Mouse (Mus musculus): ENCODE data around the gene Tldc1.

Gene Tldc1

GRCm38 (mm10) chr8:119724596-119724995 is 53.6 kb downstream of the Tldc1 start:
- DNase-seq (ENCODE audit: low spot score in 2 of 2) = no peak

- DNase-seq (ENCODE audit: low spot score in 2 of 2) = no peak
Measured at GRCm38 (mm10) chr8:119723676-119724075, 54.5 kb downstream of the Tldc1 start.

DNA sequence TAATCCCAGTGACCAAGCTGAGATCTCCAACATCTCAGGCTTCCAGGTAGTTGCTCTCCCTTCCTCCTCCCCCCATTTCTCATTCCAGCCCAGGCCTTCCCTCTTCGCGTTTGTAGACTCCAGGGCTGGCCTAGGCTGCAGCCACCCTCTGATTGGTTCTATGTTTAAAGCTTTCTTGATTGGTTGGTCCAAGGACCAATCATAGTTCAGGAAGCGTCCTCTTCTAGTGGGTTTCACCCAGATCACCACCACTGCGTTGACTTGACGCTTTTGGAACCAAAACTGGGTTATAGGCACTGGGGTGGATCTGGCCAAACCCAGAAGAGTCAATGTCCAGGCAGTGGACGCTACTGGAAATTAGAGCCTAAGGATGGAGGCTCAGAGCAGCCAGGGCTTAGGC is 55.9 kb downstream of the Tldc1 start:
- DNase-seq (ENCODE audit: low spot score in 2 of 2) = no peak

DNA sequence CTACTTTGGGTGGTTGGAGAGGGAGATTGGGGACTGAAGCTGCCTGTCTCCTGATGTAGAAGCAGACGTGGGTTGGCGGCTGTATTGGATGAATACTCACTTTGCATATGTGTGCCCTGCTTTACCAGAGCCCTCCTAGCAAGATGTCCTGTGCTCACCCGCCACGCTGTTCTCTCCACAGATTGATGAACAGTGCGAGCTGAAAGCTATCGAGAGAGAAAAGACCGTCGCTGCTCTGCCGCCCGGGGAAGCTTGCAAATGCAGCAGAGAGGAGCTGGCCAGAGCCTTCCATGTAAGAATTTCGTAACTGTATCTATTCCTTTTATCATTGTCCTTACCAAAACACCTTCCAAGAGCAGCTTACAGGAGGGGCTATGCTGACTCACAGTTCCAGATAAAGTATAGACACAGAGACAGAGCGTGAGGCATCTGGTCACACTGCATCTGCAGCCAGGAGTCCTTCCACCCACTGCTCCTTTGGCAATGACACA is 59.2 kb downstream of the Tldc1 start:
- peak; percentile 9 to 13 for DNase-seq (ENCODE audit: low spot score in 2 of 2)

DNA sequence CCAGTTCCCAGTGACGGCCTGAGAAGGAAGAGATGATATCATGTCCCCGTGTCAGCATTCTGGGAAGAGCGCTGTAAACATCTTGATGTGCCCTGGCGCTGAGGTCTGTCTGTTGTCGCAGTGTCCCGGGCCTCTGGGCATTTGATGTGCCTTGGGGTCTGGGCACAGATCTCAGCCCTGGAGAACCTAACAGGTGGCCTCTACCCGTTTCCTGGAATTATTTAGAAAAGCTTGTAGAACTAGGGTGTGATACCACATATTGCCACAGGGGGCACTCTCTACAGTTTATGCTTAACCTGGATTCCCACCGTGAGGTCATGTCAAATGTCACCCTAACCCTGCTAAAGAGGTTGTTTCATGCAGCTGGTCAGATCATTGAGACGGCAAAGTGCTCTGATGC is 60.5 kb downstream of the Tldc1 start:
- DNase-seq (ENCODE audit: low spot score in 2 of 2) = no peak

- DNase-seq (ENCODE audit: low spot score in 2 of 2) = no peak
Measured at GRCm38 (mm10) chr8:119716730-119717299, 61.4 kb downstream of the Tldc1 start.

DNA sequence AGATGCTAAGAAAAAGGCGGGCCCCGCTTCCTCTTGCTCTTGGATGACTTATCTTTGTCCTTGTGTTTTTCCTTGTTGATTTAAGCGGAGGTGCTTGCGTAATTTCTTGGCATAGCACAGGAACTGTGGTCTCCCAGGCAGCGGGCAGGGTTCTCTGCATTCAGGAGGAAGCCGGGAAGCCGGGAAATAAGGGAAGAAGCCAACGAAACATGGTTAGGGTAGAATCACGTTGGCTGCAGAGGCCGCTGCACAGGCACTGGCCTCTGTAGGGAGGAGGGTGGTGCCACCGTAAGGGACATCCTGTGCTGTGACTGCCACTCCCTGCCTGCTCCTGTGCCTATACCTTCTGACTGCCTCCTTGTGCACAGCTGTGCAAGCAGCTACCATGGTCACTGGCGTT is 63.0 kb downstream of the Tldc1 start:
- no peak for DNase-seq (ENCODE audit: low spot score in 2 of 2)

DNA sequence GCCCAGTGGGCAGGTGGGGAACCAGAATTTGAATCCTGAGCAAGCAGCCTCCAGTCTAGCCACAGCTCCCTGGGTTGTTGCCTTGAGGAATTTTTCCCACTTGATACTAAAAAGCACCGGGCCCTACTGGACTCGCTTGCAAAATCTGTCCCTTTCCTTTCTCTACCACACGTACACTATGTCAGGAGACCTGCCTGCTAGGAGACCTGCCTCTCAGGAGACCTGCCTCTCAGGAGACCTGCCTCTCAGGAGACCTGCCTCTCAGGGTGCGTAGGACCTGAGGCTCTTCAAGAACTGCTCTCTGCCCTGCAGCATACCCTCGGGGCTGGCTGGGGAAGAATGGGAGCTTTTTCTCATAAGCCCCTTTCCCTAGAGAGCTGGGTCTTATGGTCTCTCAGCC is 64.8 kb downstream of the Tldc1 start:
- DNase-seq (ENCODE audit: low spot score in 2 of 2) = no peak

- DNase-seq (ENCODE audit: low spot score in 2 of 2) = no peak
Measured at GRCm38 (mm10) chr8:119712226-119712625, 66.0 kb downstream of the Tldc1 start.
